In genomic region chr9:35127147-35127546, GRCm38 (mm10) we compare ENCODE assay signal across 13 mouse cellular contexts. TPM values are rescaled to one million over a fixed set of nuclear protein-coding genes. Genes with fewer than 3 reads are reported as not detected.
A peak's percentile ranks its signal among the peaks of the same experiment; 100 is the strongest.
DNase-seq lines count a peak whose midpoint lies in the region; ATAC-seq lines count a peak whose summit lies in the region.
"Had no signal": no experiment of that assay in that cellular context is flagged by ENCODE, and none has a peak within 500 bp of the region (broad histone marks: within the 10 kb centered on the region; RNA-seq: fewer than 3 reads in every experiment).

No protein-coding gene starts in this region.

- no peaks in the 10 kb centered on the region for H3K27me3 ChIP-seq in heart, embryonic 13.5 days (replicated peaks)
- H3K27me3 ChIP-seq in kidney, embryonic 15.5 days, result no peaks in the 10 kb centered on the region
- no peaks in the 10 kb centered on the region for H3K27me3 ChIP-seq in lung, embryonic 15.5 days
- H3K27me3 ChIP-seq in hindbrain, embryonic 13.5 days, result no peaks in the 10 kb centered on the region
- H3K27me3 ChIP-seq in midbrain, embryonic 13.5 days, result no peaks in the 10 kb centered on the region
- H3K27me3 ChIP-seq: embryonic facial prominence, embryonic 13.5 days; megakaryocyte, embryonic 14.5 days had no signal

- H3K4me2 ChIP-seq in heart, embryonic 13.5 days, result no peak overlapping the region
- no peak overlapping the region for H3K4me2 ChIP-seq in kidney, embryonic 15.5 days
- H3K4me2 ChIP-seq in lung, embryonic 15.5 days, result no peak overlapping the region
- no peak overlapping the region for H3K4me2 ChIP-seq in hindbrain, embryonic 13.5 days
- H3K4me2 ChIP-seq in midbrain, embryonic 13.5 days (replicated peaks), result no peak overlapping the region
- H3K4me2 ChIP-seq: embryonic facial prominence, embryonic 13.5 days had no signal

- no peak overlapping the region for H3K4me3 ChIP-seq in heart, embryonic 13.5 days
- H3K4me3 ChIP-seq in kidney, embryonic 15.5 days (replicated peaks), result no peak overlapping the region
- H3K4me3 ChIP-seq in lung, embryonic 15.5 days, result no peak overlapping the region
- H3K4me3 ChIP-seq in hindbrain, embryonic 13.5 days, result no peak overlapping the region
- no peak overlapping the region for H3K4me3 ChIP-seq in midbrain, embryonic 13.5 days (replicated peaks)
- H3K4me3 ChIP-seq: embryonic facial prominence, embryonic 13.5 days; megakaryocyte, embryonic 14.5 days had no signal

- H3K4me1 ChIP-seq in heart, embryonic 13.5 days, result peaks cover 49% of the 10 kb centered on the region
- H3K4me1 ChIP-seq in kidney, embryonic 15.5 days, result peaks cover 5% of the 10 kb centered on the region; the same call in 1 of the 2 replicates
- H3K4me1 ChIP-seq in lung, embryonic 15.5 days, result peaks cover 27% of the 10 kb centered on the region
- 0 out of 2 replicates have a peak, but pooled peaks cover 5% of the 10 kb centered on the region for H3K4me1 ChIP-seq in hindbrain, embryonic 13.5 days (replicated peaks)
- no peaks in the 10 kb centered on the region for H3K4me1 ChIP-seq in midbrain, embryonic 13.5 days (replicated peaks)
- H3K4me1 ChIP-seq: embryonic facial prominence, embryonic 13.5 days had no signal

- H3K9ac ChIP-seq in heart, embryonic 13.5 days, result no peak overlapping the region
- H3K9ac ChIP-seq in kidney, embryonic 15.5 days, result no peak overlapping the region
- no peak overlapping the region for H3K9ac ChIP-seq in lung, embryonic 15.5 days
- no peak overlapping the region for H3K9ac ChIP-seq in hindbrain, embryonic 13.5 days
- H3K9ac ChIP-seq in midbrain, embryonic 13.5 days (replicated peaks), result no peak overlapping the region
- H3K9ac ChIP-seq: embryonic facial prominence, embryonic 13.5 days had no signal

- no peaks in the 10 kb centered on the region for H3K9me3 ChIP-seq in heart, embryonic 13.5 days
- H3K9me3 ChIP-seq in kidney, embryonic 15.5 days (replicated peaks), result no peaks in the 10 kb centered on the region
- H3K9me3 ChIP-seq in lung, embryonic 15.5 days, result no peaks in the 10 kb centered on the region
- no peaks in the 10 kb centered on the region for H3K9me3 ChIP-seq in hindbrain, embryonic 13.5 days
- no peaks in the 10 kb centered on the region for H3K9me3 ChIP-seq in midbrain, embryonic 13.5 days
- H3K9me3 ChIP-seq: embryonic facial prominence, embryonic 13.5 days; megakaryocyte, embryonic 14.5 days had no signal

- DNase-seq in heart, adult 18-20 months, result peak; percentile 65 to 79
- no peak for DNase-seq in heart, postnatal 4 days
- DNase-seq in layer of hippocampus, adult 8-10 months (ENCODE audit: low spot score in 2 of 2), result no peak
- DNase-seq: cerebellum, adult 8-10 months; thymus, adult 2 months had no signal

- WGBS in heart, embryonic 13.5 days, result 71% methylated on average over 6 of the region's 6 CpGs
- WGBS in kidney, embryonic 15.5 days, result 72% methylated on average over 6 of the region's 6 CpGs
- 59% methylated on average over 6 of the region's 6 CpGs for WGBS in lung, embryonic 15.5 days
- 83% methylated on average over 6 of the region's 6 CpGs for WGBS in hindbrain, embryonic 13.5 days
- 94% methylated on average over 6 of the region's 6 CpGs for WGBS in midbrain, embryonic 13.5 days

- peak overlapping the region; percentile 60 for H3K27ac ChIP-seq in heart, embryonic 13.5 days (replicated peaks)
- peak overlapping the region; percentile 28; the same call in 1 of the 2 replicates for H3K27ac ChIP-seq in kidney, embryonic 15.5 days
- peak overlapping the region; percentile 67 for H3K27ac ChIP-seq in lung, embryonic 15.5 days
- no peak overlapping the region for H3K27ac ChIP-seq in hindbrain, embryonic 13.5 days
- H3K27ac ChIP-seq in midbrain, embryonic 13.5 days, result no peak overlapping the region
- H3K27ac ChIP-seq: embryonic facial prominence, embryonic 13.5 days; hindbrain, postnatal 0 days had no signal

- H3K36me3 ChIP-seq in heart, embryonic 13.5 days, result peaks cover 39% of the 10 kb centered on the region
- peaks cover 57% of the 10 kb centered on the region for H3K36me3 ChIP-seq in kidney, embryonic 15.5 days
- peaks cover 10% of the 10 kb centered on the region; the same call in 1 of the 2 replicates for H3K36me3 ChIP-seq in lung, embryonic 15.5 days
- H3K36me3 ChIP-seq in hindbrain, embryonic 13.5 days, result peaks cover 45% of the 10 kb centered on the region
- peaks cover 40% of the 10 kb centered on the region for H3K36me3 ChIP-seq in midbrain, embryonic 13.5 days

- ATAC-seq in heart, embryonic 13.5 days (ENCODE audit: extremely low read depth, insufficient number of reproducible peaks, low FRiP score, low TSS enrichment), result no peak
- no peak for ATAC-seq in kidney, embryonic 15.5 days (replicated peaks; ENCODE audit: low FRiP score)
- no peak for ATAC-seq in lung, embryonic 15.5 days (ENCODE audit: borderline replicate concordance, extremely low read depth, low FRiP score, low TSS enrichment)
- no peak for ATAC-seq in hindbrain, embryonic 13.5 days (ENCODE audit: low FRiP score)
- ATAC-seq in midbrain, embryonic 13.5 days, result no peak
- ATAC-seq: hindbrain, postnatal 0 days had no signal

RNA-seq across cellular contexts. Expression of gene St3gal4, which starts 8.1 kb away (rescaled TPM):
- 10 to 100 TPM; 24.1 to 26.0 TPM for total RNA-seq in heart, adult 18-20 months (2021)
- 10 to 100 TPM; 34.4 to 38.0 TPM for total RNA-seq in heart, postnatal 4 days (2021)
- polyA plus RNA-seq in heart, embryonic 13.5 days (2015; fragmentation: Nextera tagmentation; extraction: Ambion mirVana), result 15.4 and 20.9 TPM in 2 replicates
- polyA plus RNA-seq in kidney, embryonic 15.5 days (2015; fragmentation: Nextera tagmentation; extraction: Ambion mirVana), result 17.4 and 17.8 TPM in 2 replicates
- 36.4 and 37.4 TPM in 2 replicates for polyA plus RNA-seq in lung, embryonic 15.5 days (2015; fragmentation: Nextera tagmentation; extraction: Ambion mirVana)
- total RNA-seq in layer of hippocampus, adult 8-10 months (2022), result 10 to 100 TPM; 23.3 to 29.6 (median 26.6) TPM
- polyA plus RNA-seq in hindbrain, embryonic 13.5 days (2015; fragmentation: Nextera tagmentation; extraction: Ambion mirVana), result 9.8 and 11.1 TPM in 2 replicates
- 7.8 and 8.3 TPM in 2 replicates for polyA plus RNA-seq in midbrain, embryonic 13.5 days (2015; fragmentation: Nextera tagmentation; extraction: Ambion mirVana)

RNA-seq across cellular contexts. Expression of gene Dcps, which starts 48.7 kb away (rescaled TPM):
- 10 to 100 TPM; 12.8 to 16.8 TPM for total RNA-seq in heart, adult 18-20 months (2021)
- total RNA-seq in heart, postnatal 4 days (2021), result 10 to 100 TPM; 29.7 to 30.5 TPM
- polyA plus RNA-seq in heart, embryonic 13.5 days (2015; fragmentation: Nextera tagmentation; extraction: Ambion mirVana), result 60.0 and 69.6 TPM in 2 replicates
- polyA plus RNA-seq in kidney, embryonic 15.5 days (2015; fragmentation: Nextera tagmentation; extraction: Ambion mirVana), result 94.4 and 95.4 TPM in 2 replicates
- polyA plus RNA-seq in lung, embryonic 15.5 days (2015; fragmentation: Nextera tagmentation; extraction: Ambion mirVana), result 92.6 and 93.1 TPM in 2 replicates
- total RNA-seq in layer of hippocampus, adult 8-10 months (2022), result 10 to 100 TPM; 17.7 to 20.0 (median 18.2) TPM
- 78.0 and 80.1 TPM in 2 replicates for polyA plus RNA-seq in hindbrain, embryonic 13.5 days (2015; fragmentation: Nextera tagmentation; extraction: Ambion mirVana)
- polyA plus RNA-seq in midbrain, embryonic 13.5 days (2015; fragmentation: Nextera tagmentation; extraction: Ambion mirVana), result 86.4 and 88.0 TPM in 2 replicates

Comparison
In these comparisons a context has a peak if more than half of its experiments do, and no peak if none do; other contexts are left out.
1. DNase-seq: peak in heart, adult 18-20 months (2 of 2); none in heart, postnatal 4 days (single experiment) and layer of hippocampus, adult 8-10 months (0 of 2).
2. H3K27ac ChIP-seq: peak in heart, embryonic 13.5 days (single experiment), kidney, embryonic 15.5 days (single experiment) and lung, embryonic 15.5 days (single experiment); none in hindbrain, embryonic 13.5 days (single experiment) and midbrain, embryonic 13.5 days (single experiment).